Mouse (Mus musculus): ENCODE measurements at regions not wholly inside any gene's neighbourhood (a gene's known extent, or its start where the extent isn't known, plus 50 kb on each side); places are given as distances from the start of the nearest gene placed in this dataset.

GRCm38 (mm10) chr11:56315221-56315987 is 274.6 kb upstream of the Nmur2 start:
- TF ChIP-seq MAX (IDR thresholded peaks at IDR 0.05), result no peak
- no peak for TF ChIP-seq CTCF (IDR thresholded peaks at IDR 0.05; ENCODE audit: control insufficient read depth, insufficient read depth, insufficient read length)
- no peak for TF ChIP-seq MYOD1 (IDR thresholded peaks at IDR 0.05; ENCODE audit: control insufficient read depth, insufficient read length, low read depth)
- TF ChIP-seq CEBPB (IDR thresholded peaks at IDR 0.05; ENCODE audit: low read depth), result no peak
- no peak for TF ChIP-seq USF1 (IDR thresholded peaks at IDR 0.05; ENCODE audit: low read depth)

All from C2C12 (cell line).